Mouse (Mus musculus) MEL (cell line): Measurements from ENCODE around the gene Slc25a54. TPM values are rescaled to one million over a fixed set of nuclear protein-coding genes. Genes with fewer than 3 reads are reported as not detected.

Experiments
- DNase-seq: peaks from one replicate; pipeline ENCODE4 v3.0.0; 2011; ENCODE audit warnings: low read depth, low spot score
- H3K27ac ChIP-seq: 2 replicates; pipeline ENCODE4 v1.5.1; 2012; ENCODE audit warnings: low read depth, mild to moderate bottlenecking, control low read depth, low read length, moderate library complexity; ENCODE audit not compliant: control insufficient read depth
- H3K27me3 ChIP-seq, 2 experiments: fragments of 150-350 bp in 1 of 2; sonication (generic) in 1 of 2; 2 replicates each; pipeline ENCODE4 v1.6.1; 2012; ENCODE audit warnings: low read length in 2 of 2, mild to moderate bottlenecking in 2 of 2, improper control_type of control experiment in 1 of 2, moderate library complexity in 1 of 2; ENCODE audit not compliant: insufficient read depth in 2 of 2, control insufficient read depth in 1 of 2
- H3K36me3 ChIP-seq, 2 experiments: 2 replicates each; pipeline ENCODE4 v1.6.1; 2012 to 2014; ENCODE audit warnings: low read length in 2 of 2, improper control_type of control experiment in 1 of 2, inconsistent platforms in 1 of 2, mild to moderate bottlenecking in 1 of 2; ENCODE audit not compliant: insufficient read depth in 2 of 2, control insufficient read depth in 1 of 2
- H3K4me1 ChIP-seq, 2 experiments: fragments of 150-350 bp in 1 of 2; sonication (generic) in 1 of 2; 2 replicates each; pipeline ENCODE4 v1.6.1; 2012; ENCODE audit warnings: low read length in 2 of 2, improper control_type of control experiment in 1 of 2, mild to moderate bottlenecking in 1 of 2; ENCODE audit not compliant: insufficient read depth in 2 of 2, control insufficient read depth in 1 of 2
- H3K4me3 ChIP-seq, 2 experiments: fragments of 150-350 bp in 1 of 2; sonication (generic) in 1 of 2; 2 replicates each; pipeline ENCODE4 v1.5.1; 2012; ENCODE audit warnings: low read depth in 2 of 2, low read length in 2 of 2, mild to moderate bottlenecking in 2 of 2, moderate library complexity in 2 of 2, control low read depth in 1 of 2, improper control_type of control experiment in 1 of 2; ENCODE audit not compliant: control insufficient read depth in 1 of 2, insufficient read depth in 1 of 2
- H3K79me2 ChIP-seq: 2 replicates; pipeline ENCODE4 v1.6.1; 2012; ENCODE audit warnings: mild to moderate bottlenecking, low read length, moderate library complexity; ENCODE audit not compliant: control insufficient read depth, poor library complexity, insufficient read depth
- H3K9ac ChIP-seq: 2 replicates; pipeline ENCODE4 v1.6.1; 2012; ENCODE audit warnings: low read depth, mild to moderate bottlenecking, control low read depth, low read length, moderate library complexity; ENCODE audit not compliant: control insufficient read depth, poor library complexity, severe bottlenecking
- H3K9me3 ChIP-seq: fragments of 150-350 bp; sonication (generic); replicated peaks from 2 replicates; pipeline ENCODE4 v1.6.1; 2012; ENCODE audit warnings: mild to moderate bottlenecking, low read length, improper control_type of control experiment, moderate library complexity; ENCODE audit not compliant: insufficient read depth
- BHLHE40 ChIP-seq: IDR thresholded peaks from 2 replicates; pipeline ENCODE4 v1.6.1; 2012; ENCODE audit warnings: low read depth, mild to moderate bottlenecking, inconsistent platforms, low read length, improper control_type of control experiment, borderline replicate concordance
- CHD1 ChIP-seq: IDR thresholded peaks from 2 replicates; pipeline ENCODE4 v1.6.1; 2012; ENCODE audit warnings: low read depth, mild to moderate bottlenecking, inconsistent platforms, low read length, improper control_type of control experiment
- EP300 ChIP-seq, 2 experiments: IDR thresholded peaks; 2 replicates each; pipeline ENCODE4 v1.6.1; 2011; ENCODE audit warnings: improper control_type of control experiment in 2 of 2, low read length in 2 of 2, low read depth in 1 of 2, mild to moderate bottlenecking in 1 of 2
- ETS1 ChIP-seq: IDR thresholded peaks from 2 replicates; pipeline ENCODE4 v1.6.1; 2012; ENCODE audit warnings: low read depth, mild to moderate bottlenecking, inconsistent platforms, low read length, improper control_type of control experiment, moderate library complexity
- GABPA ChIP-seq: IDR thresholded peaks from 2 replicates; pipeline ENCODE4 v1.6.1; 2012; ENCODE audit warnings: low read depth, mild to moderate bottlenecking, inconsistent platforms, low read length, improper control_type of control experiment, moderate library complexity
- GATA1 ChIP-seq: IDR thresholded peaks from 2 replicates; pipeline ENCODE4 v1.6.1; 2011; ENCODE audit warnings: low read depth, low read length, improper control_type of control experiment
- JUND ChIP-seq: IDR thresholded peaks from 2 replicates; pipeline ENCODE4 v1.6.1; 2011; ENCODE audit warnings: low read depth, mild to moderate bottlenecking, improper control_type of control experiment, low read length
- KAT2A ChIP-seq: conservative IDR thresholded peaks from 2 replicates; pipeline ENCODE4 v1.6.1; 2012; ENCODE audit warnings: low read depth, low read length, improper control_type of control experiment, inconsistent platforms
- MAFK ChIP-seq: IDR thresholded peaks from 2 replicates; pipeline ENCODE4 v1.6.1; 2011; ENCODE audit warnings: low read depth, mild to moderate bottlenecking, low read length, improper control_type of control experiment, borderline replicate concordance
- MAX ChIP-seq: IDR thresholded peaks from 2 replicates; pipeline ENCODE4 v1.6.1; 2011; ENCODE audit warnings: low read length, improper control_type of control experiment
- MEF2A ChIP-seq: IDR thresholded peaks from 2 replicates; pipeline ENCODE4 v1.6.1; 2014; ENCODE audit warnings: low read depth, mild to moderate bottlenecking, inconsistent platforms, low read length, improper control_type of control experiment; ENCODE audit not compliant: poor library complexity, insufficient replicate concordance, severe bottlenecking; ENCODE audit errors: extremely low read depth
- MXI1 ChIP-seq: IDR thresholded peaks from 2 replicates; pipeline ENCODE4 v1.6.1; 2011; ENCODE audit warnings: mild to moderate bottlenecking, low read depth, low read length, improper control_type of control experiment
- NELFE ChIP-seq: IDR thresholded peaks from 2 replicates; pipeline ENCODE4 v1.6.1; 2011; ENCODE audit warnings: low read depth, low read length, improper control_type of control experiment
- NRF1 ChIP-seq: IDR thresholded peaks from 2 replicates; pipeline ENCODE4 v1.6.1; 2014; ENCODE audit warnings: low read depth, mild to moderate bottlenecking, inconsistent platforms, low read length, improper control_type of control experiment, moderate library complexity; ENCODE audit not compliant: poor library complexity, insufficient read depth, severe bottlenecking
- POLR2AphosphoS5 ChIP-seq: IDR thresholded peaks from 2 replicates; pipeline ENCODE4 v1.6.1; 2012; ENCODE audit warnings: low read depth, borderline replicate concordance, mild to moderate bottlenecking, inconsistent platforms, low read length, moderate library complexity, mixed read lengths
- RAD21 ChIP-seq: IDR thresholded peaks from 2 replicates; pipeline ENCODE4 v1.6.1; 2011; ENCODE audit warnings: mild to moderate bottlenecking, low read depth, low read length, improper control_type of control experiment
- RCOR1 ChIP-seq: IDR thresholded peaks from 2 replicates; pipeline ENCODE4 v1.6.1; 2012; ENCODE audit warnings: low read depth, mild to moderate bottlenecking, inconsistent platforms, low read length, improper control_type of control experiment
- SIN3A ChIP-seq: IDR thresholded peaks from 2 replicates; pipeline ENCODE4 v1.6.1; 2012; ENCODE audit warnings: low read length, improper control_type of control experiment, inconsistent platforms
- SMC3 ChIP-seq: IDR thresholded peaks from 2 replicates; pipeline ENCODE4 v1.6.1; 2011; ENCODE audit warnings: low read depth, low read length, improper control_type of control experiment
- TBP ChIP-seq: IDR thresholded peaks from 2 replicates; pipeline ENCODE4 v1.8.0; 2011; ENCODE audit warnings: low read depth, low read length, improper control_type of control experiment
- UBTF ChIP-seq: IDR thresholded peaks from 2 replicates; pipeline ENCODE4 v1.6.1; 2012; ENCODE audit warnings: low read depth, mild to moderate bottlenecking, inconsistent platforms, low read length, improper control_type of control experiment, moderate library complexity, borderline replicate concordance; ENCODE audit not compliant: insufficient read depth
- USF1 ChIP-seq: IDR thresholded peaks from 2 replicates; pipeline ENCODE4 v1.6.1; 2014; ENCODE audit warnings: low read depth, mild to moderate bottlenecking, inconsistent platforms, low read length, improper control_type of control experiment, moderate library complexity
- polyA plus RNA-seq, 2 experiments: library from polyadenylated mRNA; stranded (reverse) in 1 of 2; unstranded in 1 of 2; fragments of >175 nt in 1 of 2; fragments of >200 nt in 1 of 2; gene quantifications; 2 replicates each; pipeline versions ENCODE4 v1.2.1 to v1.2.4; 2012; ENCODE audit warnings: low replicate concordance in 2 of 2, low read depth in 1 of 2; ENCODE audit not compliant: insufficient read length in 2 of 2, insufficient read depth in 1 of 2, missing spikeins in 1 of 2
- total RNA-seq: library from RNA; depleted of rRNA; stranded (reverse); fragments of 300-350 nt; gene quantifications from 2 replicates; pipeline ENCODE4 v1.2.3, GENCODE M21; 2012

The Slc25a54 gene
- total and polyA plus RNA-seq, 3 experiments = not detected

DNA sequence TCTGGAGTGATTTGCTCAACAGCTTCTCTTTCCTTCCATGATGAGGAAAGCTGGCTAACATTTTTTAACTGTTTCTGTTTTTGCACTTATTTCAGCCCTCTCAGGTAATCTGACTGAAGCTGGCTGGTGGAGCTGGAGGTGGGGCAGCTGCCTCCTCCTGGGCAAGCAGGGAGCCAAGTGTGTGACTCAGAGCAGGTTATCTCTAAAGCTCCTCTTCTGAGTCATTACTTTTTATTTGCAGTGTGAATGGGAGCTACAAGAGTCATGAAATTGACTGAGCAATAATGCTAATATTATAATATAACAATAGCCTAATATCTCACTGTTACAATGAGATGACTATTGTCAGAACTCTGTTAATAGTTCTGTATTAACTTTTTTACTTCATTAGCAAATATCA, 36.9 kb downstream of the Slc25a54 start:
- no peak overlapping the region for H3K9ac ChIP-seq
- H3K27me3 ChIP-seq = no peaks in the 10 kb centered on the region
- no peak overlapping the region for H3K27ac ChIP-seq
- no peak overlapping the region for H3K4me3 ChIP-seq
- TF ChIP-seq EP300 (IDR thresholded peaks at IDR 0.05; ENCODE audit: low read depth in 1 of 2, low read length in 2 of 2) = peak in 1 of 2 experiments; percentile 53; a peak in 2 of 4 replicates
- TF ChIP-seq UBTF = no peak
- 0 out of 2 replicates have a peak, but pooled peaks have one; percentile 53 for TF ChIP-seq JUND
- peaks cover 0 to under 1% of the 10 kb centered on the region in 2 experiments; a peak in 1 of 4 replicates for H3K4me1 ChIP-seq
- H3K79me2 ChIP-seq = no peaks in the 10 kb centered on the region
- H3K36me3 ChIP-seq = no peaks in the 10 kb centered on the region
- peak; percentile 23 for DNase-seq
- no peaks in the 10 kb centered on the region for H3K9me3 ChIP-seq

DNA sequence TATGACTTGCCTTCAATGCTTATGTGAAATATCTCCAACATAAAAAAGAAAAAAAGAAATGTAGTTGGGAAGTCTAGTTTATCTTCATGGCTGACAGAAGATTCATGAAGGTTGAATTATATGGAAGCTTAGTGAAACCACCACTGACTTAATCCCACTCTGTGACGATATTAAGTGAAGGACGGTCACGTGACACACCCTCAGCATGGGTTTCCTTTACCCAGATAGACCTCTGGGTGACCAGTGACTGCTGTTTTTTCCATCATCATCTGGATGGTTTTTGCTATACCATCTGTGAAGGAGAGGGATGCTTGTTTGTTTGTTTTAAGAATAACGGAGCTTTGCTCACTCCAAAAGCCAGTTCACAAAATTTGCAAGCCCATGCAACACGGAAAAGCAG, 39.3 kb downstream of the Slc25a54 start:
- H3K36me3 ChIP-seq = peaks cover 0 to 4% of the 10 kb centered on the region in 2 experiments; a peak in 1 of 4 replicates
- H3K27me3 ChIP-seq = no peaks in the 10 kb centered on the region
- no peaks in the 10 kb centered on the region for H3K9me3 ChIP-seq
- DNase-seq = no peak
- H3K4me3 ChIP-seq = no peak overlapping the region
- no peak for TF ChIP-seq TBP
- no peak for TF ChIP-seq BHLHE40
- TF ChIP-seq RCOR1 = no peak
- no peak for TF ChIP-seq GABPA
- TF ChIP-seq MAFK = no peak
- TF ChIP-seq GATA1 = no peak
- no peak for TF ChIP-seq MAX
- TF ChIP-seq KAT2A = no peak
- peaks cover 0 to 11% of the 10 kb centered on the region in 2 experiments; a peak in 3 of 4 replicates for H3K4me1 ChIP-seq
- H3K9ac ChIP-seq = no peak overlapping the region
- H3K79me2 ChIP-seq = peaks cover 3% of the 10 kb centered on the region; the same call in 1 of the 2 replicates
- no peak overlapping the region for H3K27ac ChIP-seq

DNA sequence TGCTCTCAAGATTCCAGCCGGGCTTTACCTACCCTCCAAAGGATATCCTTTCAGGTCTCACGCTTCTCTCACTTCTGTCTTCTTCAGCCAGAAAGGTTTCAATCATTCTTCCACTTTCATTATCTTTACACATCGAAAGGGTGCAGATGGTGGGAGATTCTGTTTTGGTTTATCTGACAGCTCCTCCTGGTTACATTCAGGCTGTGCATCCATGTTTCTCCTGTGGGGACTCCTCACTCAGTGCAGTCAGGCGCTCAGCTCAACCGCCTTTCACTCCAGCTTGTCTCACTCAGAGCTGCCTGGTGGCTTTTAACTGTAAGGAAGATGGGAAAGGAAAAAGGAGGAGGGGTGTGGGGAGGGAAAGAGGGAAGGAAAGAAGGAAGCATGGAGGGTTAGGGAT, 39.7 kb downstream of the Slc25a54 start:
- H3K9ac ChIP-seq = no peak overlapping the region
- peaks cover 3% of the 10 kb centered on the region; the same call in 1 of the 2 replicates for H3K79me2 ChIP-seq
- TF ChIP-seq NRF1 (no peak), ETS1 (no peak), MXI1 (no peak), MEF2A (no peak), NELFE (no peak), RAD21 (no peak), SMC3 (no peak), RCOR1 (no peak), SIN3A (no peak), GATA1 (no peak), POLR2AphosphoS5 (no peak), KAT2A (no peak), CHD1 (no peak), USF1 (no peak)
- H3K36me3 ChIP-seq = peaks cover 0 to 4% of the 10 kb centered on the region in 2 experiments; a peak in 2 of 4 replicates
- peaks cover 0 to 11% of the 10 kb centered on the region in 2 experiments; a peak in 3 of 4 replicates for H3K4me1 ChIP-seq
- H3K4me3 ChIP-seq = no peak overlapping the region
- no peaks in the 10 kb centered on the region for H3K9me3 ChIP-seq
- H3K27ac ChIP-seq = no peak overlapping the region
- no peak for DNase-seq
- H3K27me3 ChIP-seq = no peaks in the 10 kb centered on the region
